Comparison of ENCODE assay signal across 9 mouse cellular contexts in the genomic region with DNA sequence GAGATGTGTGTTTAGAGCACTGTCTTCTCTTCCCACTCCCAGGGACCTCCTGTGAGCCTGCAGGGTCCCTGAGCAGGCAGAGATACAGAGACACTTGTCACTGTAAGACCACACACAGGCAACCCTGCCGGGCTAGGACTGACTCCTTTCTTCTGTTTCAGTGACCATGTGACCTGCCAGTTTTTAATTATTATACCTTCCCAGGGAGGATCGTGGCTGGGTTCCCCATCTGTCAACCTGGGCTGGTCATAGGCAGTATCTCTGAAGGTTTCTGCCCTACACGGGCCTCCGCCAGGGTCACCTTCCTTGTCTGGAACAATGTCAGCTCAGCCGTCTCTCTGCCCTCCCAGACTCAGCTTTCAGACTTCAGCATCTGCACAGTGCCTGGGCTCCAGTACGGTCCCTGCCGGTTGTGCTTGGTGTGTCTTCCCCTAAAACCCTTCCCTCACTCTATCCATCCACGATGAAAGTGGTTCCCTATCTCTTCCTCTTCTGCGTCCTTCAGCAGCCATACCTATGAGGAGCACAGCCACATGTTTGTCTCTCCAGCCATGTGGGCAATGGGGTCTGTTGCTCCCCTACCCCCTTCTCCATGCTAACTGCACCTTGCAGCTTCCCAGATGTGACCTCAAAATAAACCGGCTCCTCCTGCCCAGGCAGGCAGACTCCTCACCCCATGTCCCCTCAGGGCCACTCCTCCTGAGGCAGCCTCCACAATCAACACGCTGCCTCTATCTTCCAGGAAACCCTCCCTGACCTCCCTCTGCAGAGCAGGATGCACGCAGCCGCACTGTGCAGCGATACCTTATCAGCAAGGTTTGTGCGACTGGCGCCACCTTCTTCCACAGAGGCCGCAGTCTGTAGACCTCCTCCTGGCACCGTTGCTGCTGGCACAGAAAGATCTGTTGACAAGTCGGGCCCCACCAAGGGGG. TPM values are rescaled to one million over a fixed set of nuclear protein-coding genes. Genes with fewer than 3 reads are reported as not detected.
DNase-seq lines count a peak whose midpoint lies in the region; ATAC-seq and TF ChIP-seq lines count a peak whose summit lies in the region.
"Had no signal": no experiment of that assay in that cellular context is flagged by ENCODE, and none has a peak within 500 bp of the region (broad histone marks: within the 10 kb centered on the region; RNA-seq: fewer than 3 reads in every experiment).

No protein-coding gene starts in this region.

- peak; percentile 85 to 96 for TF ChIP-seq EP300 in MEL (IDR thresholded peaks at IDR 0.05; ENCODE audit: low read depth in 1 of 2, low read length in 2 of 2)

- peak overlapping the region; percentile 68 for H3K9ac ChIP-seq in MEL (ENCODE audit: control insufficient read depth, low read depth, low read length, poor library complexity, severe bottlenecking)

- no peak for DNase-seq in cerebellum, postnatal 36 days
- peak; percentile 97 for DNase-seq in MEL (ENCODE audit: low read depth, low spot score)
- peak; percentile 41 for DNase-seq in heart, postnatal 4 days
- DNase-seq in urinary bladder, postnatal 10 days (ENCODE audit: low spot score) = no peak
- no peak for DNase-seq in left cerebral cortex, postnatal 14 days (ENCODE audit: low spot score in 2 of 2)
- no peak for DNase-seq in B cell, adult 2 months

- peak; percentile 7; the same call in 1 of the 2 replicates for ATAC-seq in cerebellum, adult (ENCODE audit: insufficient number of reproducible peaks, low FRiP score, low TSS enrichment)

- peaks cover 0 to 16% of the 10 kb centered on the region in 2 experiments; a peak in 2 of 4 replicates for H3K36me3 ChIP-seq in MEL (ENCODE audit: control insufficient read depth in 1 of 2, insufficient read depth in 2 of 2, low read length in 2 of 2)
- H3K36me3 ChIP-seq in megakaryocyte, embryonic 14.5 days (replicated peaks; ENCODE audit: low read length) = no peaks in the 10 kb centered on the region
- H3K36me3 ChIP-seq: limb, embryonic 10.5 days had no signal

- H3K4me3 ChIP-seq in MEL (ENCODE audit: control insufficient read depth in 1 of 2, insufficient read depth in 1 of 2, low read depth in 2 of 2, low read length in 2 of 2) = peak overlapping the region; percentile 45 to 62
- peak overlapping the region; percentile 88 for H3K4me3 ChIP-seq in megakaryocyte, embryonic 14.5 days (replicated peaks)
- H3K4me3 ChIP-seq: limb, embryonic 10.5 days had no signal

- no peaks in the 10 kb centered on the region; the same call in 1 of the 2 replicates for H3K79me2 ChIP-seq in MEL (ENCODE audit: control insufficient read depth, insufficient read depth, low read length, poor library complexity)

- peak; percentile 82 to 92 for TF ChIP-seq POLR2A in MEL (IDR thresholded peaks at IDR 0.05; ENCODE audit: control insufficient read depth in 1 of 2, insufficient read depth in 1 of 2, low read depth in 1 of 2, low read length in 2 of 2, poor library complexity in 1 of 2)

- H3K27ac ChIP-seq in MEL (ENCODE audit: control insufficient read depth, low read depth, low read length) = peak overlapping the region; percentile 87
- H3K27ac ChIP-seq: limb, embryonic 10.5 days had no signal

- H3K27me3 ChIP-seq in MEL (ENCODE audit: control insufficient read depth in 1 of 2, insufficient read depth in 2 of 2, low read length in 2 of 2) = no peaks in the 10 kb centered on the region
- H3K27me3 ChIP-seq in megakaryocyte, embryonic 14.5 days (replicated peaks) = peaks cover 70% of the 10 kb centered on the region

- peaks cover 10 to 42% of the 10 kb centered on the region in 2 experiments for H3K4me1 ChIP-seq in MEL (ENCODE audit: control insufficient read depth in 1 of 2, insufficient read depth in 2 of 2, low read length in 2 of 2)
- H3K4me1 ChIP-seq in megakaryocyte, embryonic 14.5 days = peaks cover 77% of the 10 kb centered on the region

- intact Hi-C loops in left cerebral cortex, postnatal 14 days (cut with DNase I) = no loop called here

- no peak; the same call in 1 of the 2 replicates for TF ChIP-seq RAD21 in MEL (IDR thresholded peaks at IDR 0.05; ENCODE audit: low read depth, low read length)

- TF ChIP-seq CTCF in MEL (IDR thresholded peaks at IDR 0.05 in 2 of 3, conservative IDR thresholded peaks at IDR 0.05 in 1 of 3; ENCODE audit: control insufficient read depth in 1 of 3, insufficient read depth in 1 of 3, low read depth in 2 of 3, low read length in 3 of 3, poor library complexity in 1 of 3, severe bottlenecking in 1 of 3) = peak in 2 of 3 experiments; percentile 12 to 29; a peak in 2 of 6 replicates

- H3K9me3 ChIP-seq in MEL (replicated peaks; ENCODE audit: insufficient read depth, low read length) = no peaks in the 10 kb centered on the region
- H3K9me3 ChIP-seq in megakaryocyte, embryonic 14.5 days = no peaks in the 10 kb centered on the region
- H3K9me3 ChIP-seq: limb, embryonic 10.5 days had no signal

TF ChIP-seq in MEL, 35 proteins besides CTCF, POLR2A, EP300 and RAD21 (continues in another document):
- TF ChIP-seq ETS1 (IDR thresholded peaks at IDR 0.05; ENCODE audit: low read depth, low read length) = peak; percentile 87
- peak; percentile 98 for TF ChIP-seq MYC (IDR thresholded peaks at IDR 0.05; ENCODE audit: low read depth, low read length)
- TF ChIP-seq ZC3H11A (IDR thresholded peaks at IDR 0.05; ENCODE audit: low read depth, low read length) = no peak
- 0 out of 2 replicates have a peak, but pooled peaks have one; percentile 19 for TF ChIP-seq SMC3 (IDR thresholded peaks at IDR 0.05; ENCODE audit: low read depth, low read length)
- peak; percentile 69 for TF ChIP-seq TBP (IDR thresholded peaks at IDR 0.05; ENCODE audit: low read depth, low read length)
- no peak for TF ChIP-seq ZNF384 (IDR thresholded peaks at IDR 0.05; ENCODE audit: low read depth, low read length)
- no peak for TF ChIP-seq MEF2A (IDR thresholded peaks at IDR 0.05; ENCODE audit: extremely low read depth, insufficient replicate concordance, low read depth, low read length, poor library complexity, severe bottlenecking)
- TF ChIP-seq ZKSCAN1 (IDR thresholded peaks at IDR 0.05; ENCODE audit: low read depth, low read length) = no peak
- no peak for TF ChIP-seq USF2 (IDR thresholded peaks at IDR 0.05; ENCODE audit: borderline replicate concordance in 1 of 2, insufficient read depth in 1 of 2, low read depth in 1 of 2, low read length in 2 of 2)
- TF ChIP-seq MAZ (IDR thresholded peaks at IDR 0.05; ENCODE audit: low read depth, low read length) = peak; percentile 85
- TF ChIP-seq E2F4 (IDR thresholded peaks at IDR 0.05; ENCODE audit: borderline replicate concordance, low read depth, low read length) = peak; percentile 62; the same call in 1 of the 2 replicates
- peak; percentile 76 for TF ChIP-seq NRF1 (IDR thresholded peaks at IDR 0.05; ENCODE audit: insufficient read depth, low read depth, low read length, poor library complexity, severe bottlenecking)
- TF ChIP-seq BHLHE40 (IDR thresholded peaks at IDR 0.05; ENCODE audit: borderline replicate concordance, low read depth, low read length) = peak; percentile 56; the same call in 1 of the 2 replicates
- TF ChIP-seq KAT2A (conservative IDR thresholded peaks at IDR 0.05; ENCODE audit: low read depth, low read length) = peak; percentile 56; the same call in 1 of the 2 replicates
- peak; percentile 65 for TF ChIP-seq HCFC1 (IDR thresholded peaks at IDR 0.05; ENCODE audit: low read depth, low read length)
- TF ChIP-seq JUND (IDR thresholded peaks at IDR 0.05; ENCODE audit: low read depth, low read length) = no peak
- TF ChIP-seq UBTF (IDR thresholded peaks at IDR 0.05; ENCODE audit: borderline replicate concordance, insufficient read depth, low read depth, low read length) = peak; percentile 74; the same call in 1 of the 2 replicates
- TF ChIP-seq MAFK (IDR thresholded peaks at IDR 0.05; ENCODE audit: borderline replicate concordance, low read depth, low read length) = no peak
- TF ChIP-seq TCF12 (IDR thresholded peaks at IDR 0.05; ENCODE audit: low read depth, low read length) = peak; percentile 89
- TF ChIP-seq TAL1 (IDR thresholded peaks at IDR 0.05; ENCODE audit: low read length) = peak; percentile 67
- no peak for TF ChIP-seq CHD1 (IDR thresholded peaks at IDR 0.05; ENCODE audit: low read depth, low read length)
- TF ChIP-seq GATA1 (IDR thresholded peaks at IDR 0.05; ENCODE audit: low read depth, low read length) = peak; percentile 91
- peak; percentile 20; the same call in 1 of the 2 replicates for TF ChIP-seq CHD2 (IDR thresholded peaks at IDR 0.05; ENCODE audit: low read length)
- TF ChIP-seq SIN3A (IDR thresholded peaks at IDR 0.05; ENCODE audit: low read length) = peak; percentile 96
- peak; percentile 85 for TF ChIP-seq POLR2AphosphoS2 (IDR thresholded peaks at IDR 0.05; ENCODE audit: low read length)
- TF ChIP-seq MXI1 (IDR thresholded peaks at IDR 0.05; ENCODE audit: low read depth, low read length) = peak; percentile 93
- TF ChIP-seq MYB (IDR thresholded peaks at IDR 0.05; ENCODE audit: low read depth, low read length) = peak; percentile 78
- peak; percentile 86 for TF ChIP-seq RCOR1 (IDR thresholded peaks at IDR 0.05; ENCODE audit: low read depth, low read length)
- peak; percentile 75 for TF ChIP-seq USF1 (IDR thresholded peaks at IDR 0.05; ENCODE audit: low read depth, low read length)
- no peak for TF ChIP-seq GABPA (IDR thresholded peaks at IDR 0.05; ENCODE audit: low read depth, low read length)
- TF ChIP-seq MAX (IDR thresholded peaks at IDR 0.05; ENCODE audit: low read length) = peak; percentile 89
- peak; percentile 56 for TF ChIP-seq ELF1 (IDR thresholded peaks at IDR 0.05; ENCODE audit: low read depth, low read length)
- peak; percentile 84 for TF ChIP-seq NELFE (IDR thresholded peaks at IDR 0.05; ENCODE audit: low read depth, low read length)

RNA-seq across cellular contexts. Expression of a gene that starts 36.9 kb away (rescaled TPM):
- total RNA-seq in MEL (2012; rRNA removed) = 10.5 and 11.1 TPM in 2 replicates
- 100 to 1,000 TPM in 1 of 2 experiments, not detected in 1; 102 TPM for polyA plus RNA-seq in MEL (2012; ENCODE audit: insufficient read depth in 1 of 2, insufficient read length in 2 of 2, low read depth in 1 of 2, low replicate concordance in 2 of 2, missing spikeins in 1 of 2)
- 10 to 100 TPM; 17.3 to 19.3 TPM for total RNA-seq in heart, postnatal 4 days (2021)
- polyA plus RNA-seq in megakaryocyte, embryonic 14.5 days (2012; ENCODE audit: insufficient read depth, low replicate concordance) = 54.9 and 189 TPM in 2 replicates
- 10 to 100 TPM; 27.2 to 29.7 TPM for total RNA-seq in left cerebral cortex, postnatal 14 days (2021)

RNA-seq across cellular contexts. Expression of a gene that starts 39.5 kb away (rescaled TPM):
- total RNA-seq in MEL (2012; rRNA removed) = 17.8 and 19.4 TPM in 2 replicates
- 10 to 100 TPM in 1 of 2 experiments, not detected in 1; 37.2 TPM for polyA plus RNA-seq in MEL (2012; ENCODE audit: insufficient read depth in 1 of 2, insufficient read length in 2 of 2, low read depth in 1 of 2, low replicate concordance in 2 of 2, missing spikeins in 1 of 2)
- 10 to 100 TPM; 23.8 to 24.9 TPM for total RNA-seq in heart, postnatal 4 days (2021)
- 9.9 and 23.1 TPM in 2 replicates for polyA plus RNA-seq in megakaryocyte, embryonic 14.5 days (2012; ENCODE audit: insufficient read depth, low replicate concordance)
- total RNA-seq in left cerebral cortex, postnatal 14 days (2021) = 10 to 100 TPM; 19.0 to 20.9 TPM

Comparison
In these comparisons a context has a peak if more than half of its experiments do, and no peak if none do; other contexts are left out.
1. DNase-seq: peak in MEL (single experiment) and heart, postnatal 4 days (single experiment); none in cerebellum, postnatal 36 days (0 of 2), urinary bladder, postnatal 10 days (single experiment), left cerebral cortex, postnatal 14 days (0 of 2) and B cell, adult 2 months (0 of 2).